Mouse (Mus musculus): ENCODE data around the gene Mmp14. TPM values are rescaled to one million over a fixed set of nuclear protein-coding genes. Genes with fewer than 3 reads are reported as not detected.

Gene Mmp14
- 1 to 10 TPM; 1.1 to 2.8 TPM for total RNA-seq (2023)

DNA sequence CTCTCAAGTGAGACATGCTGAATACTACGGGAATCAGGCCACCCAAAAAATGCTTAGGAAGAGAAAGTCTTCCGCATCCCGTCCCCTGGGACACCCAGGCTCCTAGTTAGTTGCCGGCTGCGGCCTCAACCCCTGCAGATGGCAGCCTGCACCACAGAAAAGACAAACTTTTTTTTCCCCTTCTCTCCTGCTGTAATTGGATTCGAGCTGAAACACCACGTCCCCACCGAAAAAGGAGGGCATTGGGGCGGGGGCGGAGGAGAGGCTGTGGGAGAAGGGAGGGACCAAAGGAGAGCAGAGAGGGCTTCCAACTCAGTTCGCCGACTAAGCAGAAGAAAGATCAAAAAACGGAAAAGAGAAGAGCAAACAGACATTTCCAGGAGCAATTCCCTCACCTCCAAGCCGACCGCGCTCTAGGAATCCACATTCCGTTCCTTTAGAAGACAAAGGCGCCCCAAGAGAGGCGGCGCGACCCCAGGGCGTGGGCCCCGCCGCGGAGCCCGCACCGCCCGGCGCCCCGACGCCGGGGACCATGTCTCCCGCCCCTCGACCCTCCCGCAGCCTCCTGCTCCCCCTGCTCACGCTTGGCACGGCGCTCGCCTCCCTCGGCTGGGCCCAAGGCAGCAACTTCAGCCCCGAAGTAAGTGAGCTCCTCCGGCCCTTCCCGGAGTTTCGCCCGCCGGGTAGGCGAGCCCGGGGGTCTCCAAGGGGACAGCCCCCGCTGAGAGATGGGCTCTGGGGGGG lies at the start of gene Mmp14:
TSS of gene Mmp14 (plus strand) at position 279 of the 744 bp plus-strand sequence.

GRCm38 (mm10) chr14:54417623-54418081 lies 13.8 kb upstream of the Mmp14 start, which contains the start of gene Slc7a7:
Gene Slc7a7 (minus strand): TSS chr14:54417780.

GRCm38 (mm10) chr14:54426689-54427398 lies 4.6 kb upstream of the Mmp14 start, which contains the start of gene Mrpl52:
Gene Mrpl52 (plus strand): TSS chr14:54426909.

DNA sequence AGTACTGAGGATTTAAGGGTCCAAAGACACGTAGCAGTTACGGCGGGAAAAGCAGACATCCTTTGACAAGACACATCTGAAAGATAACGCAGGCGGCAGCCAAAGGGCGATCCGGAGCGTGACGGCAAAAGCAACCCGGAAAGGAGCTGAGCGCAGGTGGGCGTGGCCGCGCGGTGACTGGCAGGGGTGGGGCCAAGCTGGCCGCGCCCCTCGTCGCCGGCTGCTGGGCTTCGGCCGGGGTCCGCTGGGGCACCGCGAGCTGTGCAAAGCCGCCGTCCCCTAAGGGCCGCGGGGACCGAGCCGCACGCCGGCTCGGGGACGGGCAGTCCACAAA lies 32.5 kb downstream of the Mmp14 start, which contains the start of gene Lrp10:
TSS of gene Lrp10 (plus strand) at position 179 of the 334 bp plus-strand sequence.

DNA sequence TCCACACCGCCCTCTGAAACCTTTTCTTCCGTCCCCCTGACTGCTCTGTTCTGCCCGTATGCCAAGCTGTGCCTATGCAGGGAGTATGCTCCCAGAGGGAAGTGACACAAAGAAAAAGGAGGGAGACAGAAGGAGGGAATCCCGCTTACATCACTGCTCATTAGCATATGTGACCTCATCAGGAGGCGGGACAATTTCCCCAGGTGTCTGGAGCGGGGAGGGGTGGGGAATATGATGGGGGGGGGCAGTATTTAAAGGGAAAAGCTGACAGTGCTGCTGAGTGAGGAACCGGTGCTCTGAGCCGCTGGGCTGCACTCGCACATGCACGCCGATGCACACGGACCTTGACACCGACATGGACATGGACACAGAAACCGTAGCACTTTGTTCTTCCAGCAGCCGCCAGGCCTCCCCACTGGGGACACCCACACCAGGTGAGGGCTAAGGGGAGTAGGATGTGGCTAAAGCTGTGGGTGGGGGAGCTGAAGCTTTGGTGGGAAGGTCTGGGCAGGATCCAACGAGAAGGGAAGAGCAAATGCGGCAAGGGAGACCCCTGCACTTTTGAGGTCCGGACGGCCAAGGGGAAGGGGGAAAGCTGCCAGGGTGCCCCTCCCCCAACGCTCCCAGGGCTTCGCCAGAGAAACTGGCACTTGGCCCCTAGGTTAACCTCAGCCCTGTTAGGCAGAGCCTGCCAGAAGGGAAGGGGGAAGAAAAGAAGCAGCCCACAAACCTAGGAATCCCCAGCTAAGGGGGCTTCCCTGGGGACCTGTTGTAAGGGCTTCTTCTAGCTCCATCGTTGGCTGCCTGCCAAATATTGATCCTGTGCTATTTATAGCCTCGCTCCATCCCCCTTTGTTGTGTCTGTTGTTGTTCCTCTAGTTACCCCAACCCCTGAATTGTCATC lies 44.8 kb downstream of the Mmp14 start, which contains the start of gene Rem2:
TSS of gene Rem2 (plus strand) at position 160 of the 904 bp plus-strand sequence.

Other genes with a start within 250 kb of the Mmp14 start
- gene Dad1, start 177.5 kb upstream of the Mmp14 start, total RNA-seq (2023): 10 to 100 TPM; 60.7 to 65.5 TPM
- gene Abhd4, start 177.4 kb upstream of the Mmp14 start, total RNA-seq (2023): 10 to 100 TPM; 18.0 to 19.4 TPM
- gene Olfr49, start 146.7 kb upstream of the Mmp14 start, total RNA-seq (2023): not detected
- 10 to 100 TPM; 39.9 to 43.0 TPM for gene Oxa1l, start 70.8 kb upstream of the Mmp14 start, total RNA-seq (2023)
- gene Slc7a7, start 13.8 kb upstream of the Mmp14 start, total RNA-seq (2023): 10 to 100 TPM; 20.7 to 26.1 TPM
- gene Mrpl52, start 4.7 kb upstream of the Mmp14 start, total RNA-seq (2023): 10 to 100 TPM; 38.9 to 39.9 TPM
- 10 to 100 TPM; 82.6 to 82.9 TPM for gene Lrp10, start 32.5 kb downstream of the Mmp14 start, total RNA-seq (2023)
- gene Rem2, start 44.5 kb downstream of the Mmp14 start, total RNA-seq (2023): under 1 TPM in 1 of 2 experiments, not detected in 1; 0.18 TPM
- 10 to 100 TPM; 12.8 to 13.9 TPM for gene Prmt5, start 85.9 kb downstream of the Mmp14 start, total RNA-seq (2023)
- gene Haus4, start 123.0 kb downstream of the Mmp14 start, total RNA-seq (2023): 10 to 100 TPM; 26.8 to 31.2 TPM
- gene Ajuba, start 145.9 kb downstream of the Mmp14 start, total RNA-seq (2023): under 1 TPM; 0.20 to 0.22 TPM
- 1 to 10 TPM; 3.4 to 6.2 TPM for gene 4931414P19Rik, start 174.4 kb downstream of the Mmp14 start, total RNA-seq (2023)
- gene Psmb5, start 186.4 kb downstream of the Mmp14 start, total RNA-seq (2023): 10 to 100 TPM; 56.3 to 74.9 TPM
- gene Psmb11, start 189.8 kb downstream of the Mmp14 start, total RNA-seq (2023): under 1 TPM in 1 of 2 experiments, not detected in 1; 0.07 TPM
- gene Gm17606, start 209.3 kb downstream of the Mmp14 start, total RNA-seq (2023): not detected
- gene Cdh24, start 209.8 kb downstream of the Mmp14 start, total RNA-seq (2023): 1 to 10 TPM; 1.9 to 3.7 TPM